17 mouse cellular contexts compared by ENCODE assay signal in genomic region chr11:51533128-51533533, GRCm38 (mm10). TPM values are rescaled to one million over a fixed set of nuclear protein-coding genes. Genes with fewer than 3 reads are reported as not detected.
A peak's percentile ranks its signal among the peaks of the same experiment; 100 is the strongest.
DNase-seq lines count a peak whose midpoint lies in the region; ATAC-seq and TF ChIP-seq lines count a peak whose summit lies in the region.
"Had no signal": no experiment of that assay in that cellular context is flagged by ENCODE, and none has a peak within 500 bp of the region (broad histone marks: within the 10 kb centered on the region; RNA-seq: fewer than 3 reads in every experiment).

No protein-coding gene starts in this region.

- no peak overlapping the region for H3K4me3 ChIP-seq in lung, embryonic 15.5 days
- peak overlapping the region; percentile 33; the same call in 1 of the 2 replicates for H3K4me3 ChIP-seq in embryonic facial prominence, embryonic 10.5 days
- H3K4me3 ChIP-seq in limb, embryonic 11.5 days (ENCODE audit: low read depth, low read length): no peak overlapping the region
- H3K4me3 ChIP-seq in stomach, embryonic 16.5 days (replicated peaks; ENCODE audit: low read length): no peak overlapping the region
- no peak overlapping the region for H3K4me3 ChIP-seq in liver, postnatal 0 days (ENCODE audit: low read depth, low read length)
- H3K4me3 ChIP-seq: heart, embryonic 13.5 days; megakaryocyte, embryonic 14.5 days had no signal

- TF ChIP-seq CTCF in liver, postnatal 0 days (IDR thresholded peaks at IDR 0.05; ENCODE audit: low read depth): no peak

- ATAC-seq in lung, embryonic 15.5 days (ENCODE audit: borderline replicate concordance, extremely low read depth, low FRiP score, low TSS enrichment): peak; percentile 64
- peak; percentile 31; the same call in 1 of the 2 replicates for ATAC-seq in limb, embryonic 11.5 days (ENCODE audit: insufficient number of reproducible peaks, low FRiP score, low TSS enrichment, low read depth)
- ATAC-seq in stomach, embryonic 16.5 days (ENCODE audit: insufficient read depth, low FRiP score): peak; percentile 71
- ATAC-seq in liver, postnatal 0 days: no peak

- H3K27ac ChIP-seq in lung, embryonic 15.5 days: peak overlapping the region; percentile 83
- peak overlapping the region; percentile 74 for H3K27ac ChIP-seq in embryonic facial prominence, embryonic 10.5 days (replicated peaks)
- peak overlapping the region; percentile 36; the same call in 1 of the 2 replicates for H3K27ac ChIP-seq in limb, embryonic 11.5 days (replicated peaks; ENCODE audit: low read depth, low read length)
- H3K27ac ChIP-seq in stomach, embryonic 16.5 days (ENCODE audit: low read length): peak overlapping the region; percentile 38; the same call in 1 of the 2 replicates
- no peak overlapping the region for H3K27ac ChIP-seq in liver, postnatal 0 days (ENCODE audit: low read depth)
- H3K27ac ChIP-seq: heart, embryonic 13.5 days; hindbrain, embryonic 14.5 days had no signal

- no peak overlapping the region for H3K9ac ChIP-seq in lung, embryonic 15.5 days
- no peak overlapping the region for H3K9ac ChIP-seq in limb, embryonic 11.5 days (ENCODE audit: low read length)
- 0 out of 2 replicates have a peak overlapping the region, but pooled peaks have one; percentile 16 for H3K9ac ChIP-seq in stomach, embryonic 16.5 days (ENCODE audit: low read length)
- no peak overlapping the region for H3K9ac ChIP-seq in liver, postnatal 0 days (replicated peaks)
- H3K9ac ChIP-seq: heart, embryonic 13.5 days; hindbrain, embryonic 14.5 days had no signal

- no peak for TF ChIP-seq EP300 in liver, postnatal 0 days (IDR thresholded peaks at IDR 0.05; ENCODE audit: low read depth)

- DNase-seq in lung, postnatal 14 days: no peak
- peak; percentile 85 for DNase-seq in embryonic facial prominence, embryonic 10.5 days (ENCODE audit: low spot score)
- peak; percentile 79 for DNase-seq in limb, embryonic 11.5 days (ENCODE audit: low spot score)
- DNase-seq in liver, postnatal 0 days: no peak
- no peak for DNase-seq in thymus, postnatal 36 days
- DNase-seq: adrenal gland, postnatal 10 days; cerebellum, adult 9-11 months; gastrocnemius, postnatal 14 days; kidney, adult 8-10 months; thymus, postnatal 4 days had no signal

- no peaks in the 10 kb centered on the region for H3K9me3 ChIP-seq in lung, embryonic 15.5 days
- H3K9me3 ChIP-seq in embryonic facial prominence, embryonic 10.5 days: no peaks in the 10 kb centered on the region
- H3K9me3 ChIP-seq in limb, embryonic 11.5 days (ENCODE audit: control insufficient read depth, low read length): no peaks in the 10 kb centered on the region
- H3K9me3 ChIP-seq in stomach, embryonic 16.5 days (replicated peaks; ENCODE audit: control insufficient read depth, low read length): no peaks in the 10 kb centered on the region
- H3K9me3 ChIP-seq in liver, postnatal 0 days (ENCODE audit: low read length): no peaks in the 10 kb centered on the region
- H3K9me3 ChIP-seq: G1E; heart, embryonic 13.5 days; megakaryocyte, embryonic 14.5 days had no signal

- H3K36me3 ChIP-seq in lung, embryonic 15.5 days: no peaks in the 10 kb centered on the region
- H3K36me3 ChIP-seq in embryonic facial prominence, embryonic 10.5 days (replicated peaks): no peaks in the 10 kb centered on the region
- no peaks in the 10 kb centered on the region for H3K36me3 ChIP-seq in limb, embryonic 11.5 days (ENCODE audit: control insufficient read depth, insufficient read depth, low read length)
- H3K36me3 ChIP-seq in stomach, embryonic 16.5 days (ENCODE audit: control insufficient read depth, insufficient read depth, low read length): no peaks in the 10 kb centered on the region
- no peaks in the 10 kb centered on the region for H3K36me3 ChIP-seq in liver, postnatal 0 days (replicated peaks; ENCODE audit: insufficient read depth, low read length)
- H3K36me3 ChIP-seq: G1E; heart, embryonic 13.5 days had no signal

- 23% methylated on average over 11 of the region's 11 CpGs for WGBS in lung, embryonic 15.5 days
- WGBS in embryonic facial prominence, embryonic 10.5 days: 28% methylated on average over 11 of the region's 11 CpGs
- WGBS in limb, embryonic 11.5 days: 25% methylated on average over 11 of the region's 11 CpGs
- WGBS in stomach, embryonic 16.5 days: 34% methylated on average over 11 of the region's 11 CpGs
- 73% methylated on average over 11 of the region's 11 CpGs for WGBS in liver, postnatal 0 days (ENCODE audit: insufficient replicate concordance)

- H3K4me1 ChIP-seq in lung, embryonic 15.5 days: no peaks in the 10 kb centered on the region
- H3K4me1 ChIP-seq in embryonic facial prominence, embryonic 10.5 days: peaks cover 50% of the 10 kb centered on the region
- H3K4me1 ChIP-seq in limb, embryonic 11.5 days (ENCODE audit: control insufficient read depth, insufficient read depth, low read length): peaks cover 8% of the 10 kb centered on the region
- peaks cover 3% of the 10 kb centered on the region; the same call in 1 of the 2 replicates for H3K4me1 ChIP-seq in stomach, embryonic 16.5 days (ENCODE audit: control insufficient read depth, insufficient read depth, low read length)
- no peaks in the 10 kb centered on the region for H3K4me1 ChIP-seq in liver, postnatal 0 days (ENCODE audit: insufficient read depth)
- H3K4me1 ChIP-seq: megakaryocyte, embryonic 14.5 days had no signal

- H3K4me2 ChIP-seq in lung, embryonic 15.5 days: no peak overlapping the region
- H3K4me2 ChIP-seq in limb, embryonic 11.5 days (ENCODE audit: low read depth, severe bottlenecking): 0 out of 2 replicates have a peak overlapping the region, but pooled peaks have one; percentile 17
- no peak overlapping the region for H3K4me2 ChIP-seq in stomach, embryonic 16.5 days (ENCODE audit: low read depth, low read length)
- no peak overlapping the region for H3K4me2 ChIP-seq in liver, postnatal 0 days (ENCODE audit: low read depth, low read length)
- H3K4me2 ChIP-seq: heart, embryonic 13.5 days; hindbrain, embryonic 14.5 days; liver, embryonic 11.5 days had no signal

- no peaks in the 10 kb centered on the region for H3K27me3 ChIP-seq in lung, embryonic 15.5 days
- H3K27me3 ChIP-seq in embryonic facial prominence, embryonic 10.5 days (replicated peaks; ENCODE audit: low read depth, poor library complexity, severe bottlenecking): peaks cover 6% of the 10 kb centered on the region; the same call in 1 of the 2 replicates
- no peaks in the 10 kb centered on the region for H3K27me3 ChIP-seq in limb, embryonic 11.5 days (ENCODE audit: control insufficient read depth, insufficient read depth, low read length)
- H3K27me3 ChIP-seq in stomach, embryonic 16.5 days (ENCODE audit: control insufficient read depth, insufficient read depth, low read length): no peaks in the 10 kb centered on the region; the same call in 1 of the 2 replicates
- H3K27me3 ChIP-seq in liver, postnatal 0 days (ENCODE audit: insufficient read depth, low read length): no peaks in the 10 kb centered on the region

RNA-seq across cellular contexts. Expression of gene Phykpl, which starts 51.4 kb away (rescaled TPM):
- polyA plus RNA-seq in lung, embryonic 15.5 days (2015; fragmentation: Nextera tagmentation; extraction: Ambion mirVana): 18.1 and 20.8 TPM in 2 replicates
- polyA plus RNA-seq in embryonic facial prominence, embryonic 10.5 days (2016; fragmentation: Nextera tagmentation; extraction: Ambion mirVana): 15.9 and 17.6 TPM in 2 replicates
- 11.0 and 12.5 TPM in 2 replicates for polyA plus RNA-seq in limb, embryonic 11.5 days (2014; fragmentation: Nextera tagmentation; extraction: Ambion mirVana)
- 19.6 and 20.1 TPM in 2 replicates for polyA plus RNA-seq in stomach, embryonic 16.5 days (2015; fragmentation: Nextera tagmentation; extraction: Ambion mirVana)
- polyA plus RNA-seq in liver, postnatal 0 days (2015; fragmentation: Nextera tagmentation; extraction: Ambion mirVana): 14.5 TPM in 2 replicates

Comparison
In these comparisons a context has a peak if more than half of its experiments do, and no peak if none do; other contexts are left out.
1. DNase-seq: peak in embryonic facial prominence, embryonic 10.5 days (single experiment) and limb, embryonic 11.5 days (single experiment); none in lung, postnatal 14 days (single experiment), liver, postnatal 0 days (single experiment) and thymus, postnatal 36 days (0 of 2).